Mouse (Mus musculus) C2C12 (cell line): ENCODE measurements around the gene Clstn3. TPM values are rescaled to one million over a fixed set of nuclear protein-coding genes. Genes with fewer than 3 reads are reported as not detected.
"Not testable (repeated sequence)": the region's sequence is repeated elsewhere in the genome, so short reads cannot be mapped to it uniquely, and the experiment has no call there.

Experiments
- H3K27me3 ChIP-seq: one replicate; pipeline ENCODE4 v1.6.1; 2011; ENCODE audit not compliant: control insufficient read depth, insufficient read depth, insufficient read length
- H3K36me3 ChIP-seq: one replicate; pipeline ENCODE4 v1.6.1; 2011; ENCODE audit not compliant: control insufficient read depth, insufficient read depth
- H3K4me3 ChIP-seq: one replicate; pipeline ENCODE4 v1.5.1; 2011; ENCODE audit warnings: mild to moderate bottlenecking, control low read depth; ENCODE audit not compliant: poor library complexity, insufficient read depth, severe bottlenecking
- H3K79me2 ChIP-seq: one replicate; pipeline ENCODE4 v1.6.1; 2011; ENCODE audit not compliant: control insufficient read depth, insufficient read depth
- H3K79me3 ChIP-seq: one replicate; pipeline ENCODE4 v1.6.1; 2011; ENCODE audit warnings: low read depth, control low read depth
- H3ac ChIP-seq: one replicate; pipeline ENCODE3; 2011; ENCODE audit warnings: low read depth; ENCODE audit not compliant: control insufficient read depth, insufficient read length
- CEBPB ChIP-seq: IDR thresholded peaks from one replicate; pipeline ENCODE4 v1.6.1; 2011; ENCODE audit warnings: low read depth, mild to moderate bottlenecking, control low read depth, moderate library complexity
- CTCF ChIP-seq: IDR thresholded peaks from one replicate; pipeline ENCODE4 v1.5.1; 2011; ENCODE audit not compliant: control insufficient read depth, insufficient read depth, insufficient read length
- FOSL1 ChIP-seq: IDR thresholded peaks from one replicate; pipeline ENCODE4 v1.8.0; 2011; ENCODE audit warnings: mild to moderate bottlenecking, low read length; ENCODE audit not compliant: poor library complexity, insufficient read depth, severe bottlenecking
- MAX ChIP-seq: IDR thresholded peaks from one replicate; pipeline ENCODE4 v1.6.1; 2011; ENCODE audit warnings: mild to moderate bottlenecking, control low read depth
- MYOD1 ChIP-seq: IDR thresholded peaks from one replicate; pipeline ENCODE4 v1.6.1; 2011; ENCODE audit warnings: low read depth; ENCODE audit not compliant: control insufficient read depth, insufficient read length
- MYOG ChIP-seq: IDR thresholded peaks from one replicate; pipeline ENCODE4 v1.6.1; 2011; ENCODE audit not compliant: control insufficient read depth, insufficient read length; ENCODE audit errors: extremely low read depth
- USF1 ChIP-seq: IDR thresholded peaks from one replicate; pipeline ENCODE4 v1.6.1; 2011; ENCODE audit warnings: low read depth, mild to moderate bottlenecking, control low read depth, moderate library complexity
- long read RNA-seq, 2 experiments: library from polyadenylated mRNA; unstranded; transcript quantifications; one replicate each; pipeline ENCODE4 v2.0.0; 2019 to 2020
- polyA plus RNA-seq: library from polyadenylated mRNA; unstranded; fragments of >200 nt; fragmentation: generic; extraction: Trizol; gene quantifications from one replicate; pipeline ENCODE4 v1.2.1, GENCODE M21; 2012; ENCODE audit warnings: missing spikeins

The Clstn3 gene
- polyA plus RNA-seq, result 1.8 TPM
- long read RNA-seq, experiment 1, partial matches to known transcripts, result 1 of 1 reads
- long read RNA-seq, experiment 1, other reads (novel, unspliced or antisense), result 0 of 1 reads
- long read RNA-seq, experiment 2, full-length matches to known transcripts, result 1 of 3 reads
- long read RNA-seq, experiment 2, partial matches to known transcripts, result 2 of 3 reads
- long read RNA-seq, experiment 2, other reads (novel, unspliced or antisense), result 0 of 3 reads

DNA sequence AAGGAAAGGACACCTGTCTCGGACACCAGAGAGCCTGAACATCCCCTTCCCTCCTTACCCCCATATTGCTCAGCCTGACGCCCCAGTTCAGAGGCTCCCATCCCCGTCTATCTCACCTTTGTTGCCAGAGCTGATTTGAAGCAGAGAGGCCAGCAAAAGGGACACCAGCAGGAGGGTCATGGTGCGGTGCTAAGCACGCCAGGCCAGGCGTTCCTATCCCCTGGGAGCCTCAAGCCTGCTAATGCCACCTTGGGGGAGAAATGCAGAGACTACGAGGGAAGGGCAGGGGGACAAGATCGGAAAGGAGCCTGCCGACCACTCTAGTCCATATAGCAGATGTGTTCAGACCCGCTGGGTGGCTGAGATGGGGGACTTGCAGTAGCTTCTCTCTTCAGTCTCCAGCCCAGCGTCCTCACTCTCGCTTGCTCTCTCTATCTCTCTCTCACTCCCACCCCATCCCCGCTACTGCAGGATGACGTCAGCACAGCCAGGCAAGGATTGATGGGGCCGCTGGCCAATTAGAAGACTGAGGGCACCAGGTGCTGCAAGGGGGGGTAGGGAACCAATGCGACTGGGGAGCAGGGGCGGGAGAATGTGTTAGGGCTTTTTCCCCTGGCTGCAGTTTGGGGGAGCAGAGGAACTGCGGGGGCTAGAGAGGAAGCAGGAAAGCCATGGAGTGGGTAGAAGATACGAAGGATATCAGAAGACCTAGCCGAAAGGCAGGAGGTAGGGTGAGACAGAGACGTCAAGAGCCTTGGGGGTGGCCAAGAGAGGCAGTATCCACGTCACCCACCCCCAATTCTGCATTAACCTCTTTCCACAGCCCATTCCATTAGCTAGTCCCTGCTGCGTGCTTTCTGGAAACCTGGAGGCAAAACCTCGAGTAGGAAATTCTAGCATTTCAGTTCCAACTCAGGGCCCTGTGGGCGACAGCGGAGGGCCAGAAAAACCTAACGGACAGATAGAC, at the start of gene Clstn3:
Gene Clstn3, minus strand, starts transcription at position 490 of the 967 bp plus-strand sequence.
- Histone ChIP-seq H3ac (no peak within 1 kb of the TSS), H3K4me3 (no peak within 1 kb of the TSS), H3K79me3 (no peaks in the 10 kb centered on the region), H3K27me3 (peaks cover 27% of the 10 kb centered on the region), H3K79me2 (no peaks in the 10 kb centered on the region), H3K36me3 (no peaks in the 10 kb centered on the region)
- TF ChIP-seq FOSL1 (no peak), CEBPB (no peak), USF1 (no peak), CTCF (no peak), MYOD1 (peak; percentile 32), MAX (no peak), MYOG (no peak)

DNA sequence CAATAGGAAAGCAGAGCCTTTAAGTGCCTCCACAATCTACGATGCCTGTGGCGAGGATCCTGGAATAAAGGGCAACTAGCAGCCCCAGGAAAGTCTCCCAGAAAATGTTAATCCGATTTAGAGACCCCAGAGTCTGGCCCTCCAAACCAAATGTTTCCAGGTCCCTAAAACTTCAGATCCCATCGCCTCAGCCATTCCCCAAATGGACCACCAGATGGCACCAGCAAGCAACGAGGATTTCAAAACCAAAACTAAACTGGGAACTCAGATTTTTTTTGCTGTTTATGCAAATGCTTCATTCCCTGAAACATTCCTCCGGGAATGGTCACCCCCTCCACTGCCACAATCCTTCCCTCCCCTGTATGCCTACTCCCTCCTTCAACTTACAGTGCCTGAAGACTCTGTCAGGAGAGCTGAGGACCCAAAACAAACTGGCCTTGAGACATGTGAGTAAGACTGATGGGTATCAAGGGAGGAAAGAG, 47.8 kb upstream of the Clstn3 start, which contains the start of gene C1ra:
Gene C1ra, plus strand, starts transcription at position 51 of the 482 bp plus-strand sequence.
- Histone ChIP-seq H3K36me3 (no peaks in the 10 kb centered on the region), H3K4me3 (no peak within 1 kb of the TSS), H3ac (no peak within 1 kb of the TSS), H3K27me3 (no peaks in the 10 kb centered on the region), H3K79me3 (no peaks in the 10 kb centered on the region), H3K79me2 (no peaks in the 10 kb centered on the region)
- TF ChIP-seq MYOG (no peak), MAX (no peak), FOSL1 (no peak), CEBPB (no peak), CTCF (no peak), USF1 (no peak), MYOD1 (no peak)

DNA sequence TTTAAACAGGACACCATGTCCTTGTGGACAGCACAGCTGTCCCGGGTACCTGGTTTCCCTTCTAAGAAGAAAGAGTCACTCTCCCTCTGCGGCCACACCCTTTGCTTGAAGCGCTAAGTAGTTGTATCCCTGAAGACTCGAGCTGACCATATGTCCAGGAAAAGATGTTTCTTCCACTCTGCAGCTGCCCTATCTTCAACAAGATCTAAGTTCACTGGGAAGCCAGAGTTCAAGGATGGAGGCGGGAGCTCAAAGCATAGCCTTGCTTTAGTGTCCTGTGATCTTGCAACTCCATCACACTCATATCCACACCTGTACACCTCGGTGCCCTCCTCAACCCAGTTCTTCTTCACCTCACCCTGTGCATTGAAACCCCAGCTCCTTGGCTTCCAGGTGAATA, 47.3 kb upstream of the Clstn3 start:
- H3K27me3 ChIP-seq, result no peaks in the 10 kb centered on the region
- H3K79me2 ChIP-seq, result no peaks in the 10 kb centered on the region
- TF ChIP-seq MAX, result no peak
- TF ChIP-seq FOSL1, result no peak
- TF ChIP-seq USF1, result no peak
- no peak for TF ChIP-seq MYOD1
- TF ChIP-seq CTCF, result no peak
- no peak for TF ChIP-seq MYOG
- TF ChIP-seq CEBPB, result no peak
- no peak overlapping the region for H3ac ChIP-seq
- H3K36me3 ChIP-seq, result no peaks in the 10 kb centered on the region
- H3K79me3 ChIP-seq, result no peaks in the 10 kb centered on the region
- no peak overlapping the region for H3K4me3 ChIP-seq

DNA sequence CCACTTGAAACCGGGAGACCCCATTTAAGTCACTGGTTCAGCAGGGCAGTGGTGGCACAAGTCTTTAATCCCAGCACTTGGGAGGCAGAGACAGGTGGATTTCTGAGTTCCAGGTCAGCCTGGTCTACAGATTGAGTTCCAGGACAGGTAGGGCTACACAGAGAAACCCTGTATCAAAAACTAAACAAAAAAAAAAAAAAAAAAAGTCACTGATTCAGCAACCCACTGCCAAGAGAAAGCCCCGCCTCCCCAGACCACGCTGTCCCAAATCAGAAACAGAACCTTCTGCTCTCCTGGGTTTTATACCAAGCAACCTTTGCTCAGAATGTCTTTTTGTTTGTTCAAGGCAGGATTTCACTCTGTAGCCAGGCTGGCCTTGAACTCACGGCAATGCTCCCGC, 44.6 kb upstream of the Clstn3 start:
- not testable (repeated sequence) for H3K79me2 ChIP-seq, H3ac ChIP-seq, H3K79me3 ChIP-seq, H3K27me3 ChIP-seq, H3K4me3 ChIP-seq, H3K36me3 ChIP-seq

DNA sequence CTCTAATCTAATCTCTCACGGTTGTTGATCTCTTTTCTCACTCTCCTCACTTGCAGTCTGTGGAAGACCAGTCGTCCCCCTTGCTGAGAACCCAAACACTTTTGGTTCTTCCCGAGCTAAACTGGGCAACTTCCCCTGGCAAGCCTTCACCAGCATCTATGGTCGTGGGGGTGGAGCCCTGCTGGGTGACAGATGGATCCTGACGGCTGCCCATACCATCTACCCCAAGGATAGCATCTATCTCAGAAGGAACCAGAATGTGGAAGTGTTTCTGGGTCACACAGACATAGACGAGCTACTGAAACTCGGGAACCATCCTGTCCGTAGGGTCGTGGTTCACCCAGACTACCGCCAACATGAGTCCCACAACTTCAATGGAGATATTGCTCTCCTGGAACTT, 43.7 kb upstream of the Clstn3 start:
- Histone ChIP-seq H3K79me3 (no peaks in the 10 kb centered on the region), H3K36me3 (no peaks in the 10 kb centered on the region), H3ac (no peak overlapping the region), H3K79me2 (no peaks in the 10 kb centered on the region), H3K4me3 (no peak overlapping the region), H3K27me3 (no peaks in the 10 kb centered on the region)
- TF ChIP-seq CEBPB (no peak), MAX (no peak), MYOG (no peak), CTCF (no peak), USF1 (no peak)
